Mouse (Mus musculus): ENCODE results near the gene Slc27a4.

- TF ChIP-seq POLR2A (IDR thresholded peaks at IDR 0.05; ENCODE audit: insufficient read depth, low read length) (no peak), CTCF (IDR thresholded peaks at IDR 0.05; ENCODE audit: low read depth, low read length) (no peak)
Observed at GRCm38 (mm10) chr2:29846911-29847310, 44.5 kb downstream of the Slc27a4 start.

Measured in ES-Bruce4 (cell line).